Mouse (Mus musculus): ENCODE data around the gene Dock7.

The Dock7 gene

GRCm38 (mm10) chr4:99120211-99121122, at the start of gene Dock7:
TSS of gene Dock7 (minus strand) at chr4:99120915.
- DNase-seq (ENCODE audit: low read depth, low spot score), result peak; percentile 11
- H3K27me3 ChIP-seq (ENCODE audit: control insufficient read depth, insufficient read depth, low read length, poor library complexity, severe bottlenecking), result no peaks in the 10 kb centered on the region
- H3K36me3 ChIP-seq (ENCODE audit: control insufficient read depth, insufficient read depth, low read length, poor library complexity, severe bottlenecking), result no peaks in the 10 kb centered on the region

DNA sequence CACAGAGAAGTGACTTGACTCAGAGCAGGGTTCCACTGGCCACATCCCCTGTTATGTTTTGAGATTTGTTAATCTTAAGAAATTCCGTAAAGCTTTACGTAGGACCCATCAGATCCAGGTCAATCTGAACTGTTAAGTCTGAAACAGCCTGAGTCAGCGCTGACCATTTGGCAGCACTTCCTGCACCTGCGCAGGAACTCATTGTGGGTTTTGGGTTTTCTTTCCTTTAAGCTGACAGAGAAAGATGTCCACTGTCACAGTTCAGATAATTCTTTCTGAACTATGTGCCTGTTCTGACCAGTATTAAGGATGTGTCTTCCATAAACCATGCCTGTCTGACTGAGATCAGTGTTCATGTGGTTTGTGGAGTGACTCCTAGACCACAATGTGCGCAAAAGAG, 48.2 kb upstream of the Dock7 start:
- Histone ChIP-seq H3K27me3 (ENCODE audit: control insufficient read depth, insufficient read depth, low read length, poor library complexity, severe bottlenecking) (no peaks in the 10 kb centered on the region), H3K36me3 (ENCODE audit: control insufficient read depth, insufficient read depth, low read length, poor library complexity, severe bottlenecking) (no peaks in the 10 kb centered on the region)
- DNase-seq (ENCODE audit: low read depth, low spot score), result no peak

DNA sequence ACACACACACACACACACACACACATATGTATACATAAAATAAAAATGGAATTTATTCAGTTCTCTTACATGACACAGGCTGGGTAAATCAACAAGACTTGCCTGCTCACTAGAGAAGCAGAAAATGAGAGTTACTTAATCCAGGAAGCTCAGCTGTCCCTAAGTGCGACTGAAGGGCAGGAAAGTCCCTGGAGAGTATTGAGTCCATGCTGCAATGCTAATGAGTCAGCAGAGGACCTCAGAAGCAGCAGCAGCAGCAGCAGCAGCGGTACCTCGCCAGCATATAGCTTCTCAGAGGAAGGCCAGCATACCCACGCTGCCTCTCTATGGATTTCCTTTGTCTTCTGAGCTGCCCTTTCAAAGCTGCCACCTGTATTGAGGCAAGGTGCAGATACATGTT, 42.8 kb upstream of the Dock7 start:
- no peak for DNase-seq (ENCODE audit: low read depth, low spot score)
- no peaks in the 10 kb centered on the region for H3K27me3 ChIP-seq (ENCODE audit: control insufficient read depth, insufficient read depth, low read length, poor library complexity, severe bottlenecking)
- H3K36me3 ChIP-seq (ENCODE audit: control insufficient read depth, insufficient read depth, low read length, poor library complexity, severe bottlenecking), result no peaks in the 10 kb centered on the region

GRCm38 (mm10) chr4:99163001-99163400, 42.3 kb upstream of the Dock7 start:
- no peak for DNase-seq (ENCODE audit: low read depth, low spot score)
- H3K27me3 ChIP-seq (ENCODE audit: control insufficient read depth, insufficient read depth, low read length, poor library complexity, severe bottlenecking), result no peaks in the 10 kb centered on the region
- H3K36me3 ChIP-seq (ENCODE audit: control insufficient read depth, insufficient read depth, low read length, poor library complexity, severe bottlenecking), result no peaks in the 10 kb centered on the region

GRCm38 (mm10) chr4:99161457-99161971, 40.8 kb upstream of the Dock7 start:
- H3K36me3 ChIP-seq (ENCODE audit: control insufficient read depth, insufficient read depth, low read length, poor library complexity, severe bottlenecking), result no peaks in the 10 kb centered on the region
- H3K27me3 ChIP-seq (ENCODE audit: control insufficient read depth, insufficient read depth, low read length, poor library complexity, severe bottlenecking), result no peaks in the 10 kb centered on the region
- no peak for DNase-seq (ENCODE audit: low read depth, low spot score)

DNA sequence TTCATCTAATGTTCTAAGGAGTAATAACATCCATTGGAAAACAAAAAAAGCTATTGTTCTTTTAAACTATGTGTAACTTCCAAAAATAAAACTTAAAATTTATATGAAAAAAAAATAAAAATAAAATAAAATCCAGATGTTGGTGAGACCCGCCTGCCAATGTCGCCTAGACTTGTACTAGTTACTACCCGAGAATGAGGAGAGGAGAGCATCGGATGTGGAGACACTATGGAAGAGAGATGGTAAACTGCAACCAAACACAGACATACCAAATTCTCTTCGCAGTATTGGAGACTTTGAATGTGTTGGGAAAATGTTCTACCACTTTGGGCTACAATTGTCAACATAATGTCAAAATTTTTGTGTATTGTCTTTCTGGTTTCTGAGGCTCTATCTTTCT, 40.2 kb upstream of the Dock7 start:
- Histone ChIP-seq H3K36me3 (ENCODE audit: control insufficient read depth, insufficient read depth, low read length, poor library complexity, severe bottlenecking) (no peaks in the 10 kb centered on the region), H3K27me3 (ENCODE audit: control insufficient read depth, insufficient read depth, low read length, poor library complexity, severe bottlenecking) (no peaks in the 10 kb centered on the region)
- no peak for DNase-seq (ENCODE audit: low read depth, low spot score)

DNA sequence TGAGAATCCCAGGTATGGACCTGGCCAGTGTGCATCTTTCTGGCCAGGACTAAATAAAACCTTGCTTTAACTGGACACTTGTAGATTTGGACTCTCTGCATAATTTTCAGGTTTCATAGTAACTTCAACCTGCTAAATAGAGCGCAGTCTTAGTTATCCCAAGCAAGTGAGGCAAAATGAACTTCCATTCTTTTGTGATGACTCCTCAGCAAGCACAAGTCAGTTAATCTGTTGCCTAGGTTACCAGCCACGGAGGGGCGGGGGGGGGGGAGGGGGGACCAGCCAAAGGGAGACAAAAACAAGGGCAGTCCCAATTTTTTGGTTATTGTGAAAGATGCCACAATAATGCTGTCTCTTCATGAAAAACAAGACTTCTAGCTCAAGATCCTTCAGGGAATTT, 39.7 kb upstream of the Dock7 start:
- H3K36me3 ChIP-seq (ENCODE audit: control insufficient read depth, insufficient read depth, low read length, poor library complexity, severe bottlenecking), result no peaks in the 10 kb centered on the region
- no peak for DNase-seq (ENCODE audit: low read depth, low spot score)
- H3K27me3 ChIP-seq (ENCODE audit: control insufficient read depth, insufficient read depth, low read length, poor library complexity, severe bottlenecking), result no peaks in the 10 kb centered on the region

- no peak for DNase-seq (ENCODE audit: low read depth, low spot score)
- no peaks in the 10 kb centered on the region for H3K36me3 ChIP-seq (ENCODE audit: control insufficient read depth, insufficient read depth, low read length, poor library complexity, severe bottlenecking)
- no peaks in the 10 kb centered on the region for H3K27me3 ChIP-seq (ENCODE audit: control insufficient read depth, insufficient read depth, low read length, poor library complexity, severe bottlenecking)
Observed at GRCm38 (mm10) chr4:99158495-99158894, 37.8 kb upstream of the Dock7 start.

- no peak for DNase-seq (ENCODE audit: low read depth, low spot score)
- Histone ChIP-seq H3K27me3 (ENCODE audit: control insufficient read depth, insufficient read depth, low read length, poor library complexity, severe bottlenecking) (no peaks in the 10 kb centered on the region), H3K36me3 (ENCODE audit: control insufficient read depth, insufficient read depth, low read length, poor library complexity, severe bottlenecking) (no peaks in the 10 kb centered on the region)
Observed at GRCm38 (mm10) chr4:99156641-99157307, 36.1 kb upstream of the Dock7 start.

DNA sequence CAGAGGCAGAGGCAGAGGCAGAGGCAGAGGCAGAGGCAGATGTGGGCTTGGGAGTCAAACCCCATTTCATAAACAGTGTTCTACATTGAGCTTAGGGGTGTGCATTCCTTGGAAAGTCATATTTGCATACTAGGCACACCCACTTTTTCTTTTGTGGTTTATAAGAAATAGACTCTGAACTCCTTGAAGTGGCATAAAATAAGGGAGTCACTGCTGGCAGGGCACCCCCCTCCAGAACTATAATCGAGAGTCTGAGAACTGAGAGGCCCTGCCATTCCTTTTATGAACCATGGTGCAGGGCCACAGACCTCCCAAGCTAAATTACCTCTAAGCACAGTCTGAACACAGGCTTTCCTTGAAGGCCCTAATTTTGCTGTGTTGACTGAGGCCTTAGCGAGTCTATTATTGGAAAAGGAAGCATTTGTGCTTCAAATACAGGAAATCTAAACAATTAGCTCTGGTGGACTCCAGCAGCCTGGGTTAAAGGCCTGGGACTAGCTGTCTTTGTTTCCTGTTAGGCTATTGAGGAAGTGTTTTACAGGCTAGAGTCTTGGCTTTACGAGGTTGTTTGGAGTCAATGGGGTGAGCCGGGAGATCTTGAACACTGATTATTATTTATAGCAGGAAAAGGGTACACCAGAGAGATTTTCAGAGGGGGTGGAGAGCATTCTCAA, 31.3 kb upstream of the Dock7 start:
- DNase-seq (ENCODE audit: low read depth, low spot score), result no peak
- Histone ChIP-seq H3K27me3 (ENCODE audit: control insufficient read depth, insufficient read depth, low read length, poor library complexity, severe bottlenecking) (no peaks in the 10 kb centered on the region), H3K36me3 (ENCODE audit: control insufficient read depth, insufficient read depth, low read length, poor library complexity, severe bottlenecking) (no peaks in the 10 kb centered on the region)

GRCm38 (mm10) chr4:99151434-99151833, 30.7 kb upstream of the Dock7 start:
- Histone ChIP-seq H3K27me3 (ENCODE audit: control insufficient read depth, insufficient read depth, low read length, poor library complexity, severe bottlenecking) (no peaks in the 10 kb centered on the region), H3K36me3 (ENCODE audit: control insufficient read depth, insufficient read depth, low read length, poor library complexity, severe bottlenecking) (no peaks in the 10 kb centered on the region)
- no peak for DNase-seq (ENCODE audit: low read depth, low spot score)

GRCm38 (mm10) chr4:99143323-99143722, 22.6 kb upstream of the Dock7 start:
- Histone ChIP-seq H3K27me3 (ENCODE audit: control insufficient read depth, insufficient read depth, low read length, poor library complexity, severe bottlenecking) (no peaks in the 10 kb centered on the region; the same call in 1 of the 2 replicates), H3K36me3 (ENCODE audit: control insufficient read depth, insufficient read depth, low read length, poor library complexity, severe bottlenecking) (no peaks in the 10 kb centered on the region)
- no peak for DNase-seq (ENCODE audit: low read depth, low spot score)

GRCm38 (mm10) chr4:99141578-99141977, 20.9 kb upstream of the Dock7 start:
- no peak for DNase-seq (ENCODE audit: low read depth, low spot score)
- H3K27me3 ChIP-seq (ENCODE audit: control insufficient read depth, insufficient read depth, low read length, poor library complexity, severe bottlenecking), result no peaks in the 10 kb centered on the region; the same call in 1 of the 2 replicates
- H3K36me3 ChIP-seq (ENCODE audit: control insufficient read depth, insufficient read depth, low read length, poor library complexity, severe bottlenecking), result no peaks in the 10 kb centered on the region

- no peak for DNase-seq (ENCODE audit: low read depth, low spot score)
- Histone ChIP-seq H3K36me3 (ENCODE audit: control insufficient read depth, insufficient read depth, low read length, poor library complexity, severe bottlenecking) (no peaks in the 10 kb centered on the region), H3K27me3 (ENCODE audit: control insufficient read depth, insufficient read depth, low read length, poor library complexity, severe bottlenecking) (no peaks in the 10 kb centered on the region; the same call in 1 of the 2 replicates)
Observed at GRCm38 (mm10) chr4:99141171-99141570, 20.5 kb upstream of the Dock7 start.
